Mouse (Mus musculus) monocyte, adult 2 months (primary cell): Measurements from ENCODE around the gene Ccdc9.
A peak's percentile ranks its signal among the peaks of the same experiment; 100 is the strongest.
"Not testable (repeated sequence)": the region's sequence is repeated elsewhere in the genome, so short reads cannot be mapped to it uniquely, and the experiment has no call there.

ENCODE experiments used
- DNase-seq, 2 experiments: peaks; one replicate each; pipeline ENCODE4 v3.0.0; 2022; ENCODE audit warnings: low spot score in 2 of 2, low read depth in 1 of 2

The Ccdc9 gene

GRCm38 (mm10) chr7:16273081-16273765 lies 13.4 kb downstream of the Ccdc9 start, which contains the start of gene Inafm1:
TSS of gene Inafm1 (minus strand) at chr7:16273617.
- peak in 1 of 2 experiments; percentile 65 for DNase-seq

GRCm38 (mm10) chr7:16272681-16273080 lies 13.9 kb downstream of the Ccdc9 start:
- DNase-seq = no peak

- no peak for DNase-seq
These were observed 15.5 kb downstream of the Ccdc9 start for GRCm38 (mm10) chr7:16271139-16271538.

- not testable (repeated sequence) for DNase-seq
These were observed 20.0 kb downstream of the Ccdc9 start for GRCm38 (mm10) chr7:16266593-16266992.

GRCm38 (mm10) chr7:16265856-16266255 lies 20.7 kb downstream of the Ccdc9 start:
- no peak for DNase-seq

GRCm38 (mm10) chr7:16263843-16264242 lies 22.8 kb downstream of the Ccdc9 start:
- no peak for DNase-seq

- DNase-seq = peak in 1 of 2 experiments; percentile 70
These were observed 23.4 kb downstream of the Ccdc9 start for GRCm38 (mm10) chr7:16263015-16263787.

- DNase-seq = no peak
These were observed 25.5 kb downstream of the Ccdc9 start for GRCm38 (mm10) chr7:16261097-16261496.

GRCm38 (mm10) chr7:16259110-16259590 lies 27.4 kb downstream of the Ccdc9 start, which contains the start of gene C5ar1:
TSS of gene C5ar1 (minus strand) at chr7:16259540.
- no peak for DNase-seq

GRCm38 (mm10) chr7:16257830-16258229 lies 28.8 kb downstream of the Ccdc9 start:
- peak in 1 of 2 experiments; percentile 76 for DNase-seq

GRCm38 (mm10) chr7:16255963-16256362 lies 30.6 kb downstream of the Ccdc9 start:
- DNase-seq = not testable (repeated sequence)

GRCm38 (mm10) chr7:16254195-16254594 lies 32.4 kb downstream of the Ccdc9 start:
- DNase-seq = peak in 1 of 2 experiments; percentile 55

GRCm38 (mm10) chr7:16250687-16251086 lies 35.9 kb downstream of the Ccdc9 start:
- DNase-seq = no peak

GRCm38 (mm10) chr7:16245958-16246357 lies 40.6 kb downstream of the Ccdc9 start:
- DNase-seq = no peak

- DNase-seq = peak in 1 of 2 experiments; percentile 46
These were observed 42.5 kb downstream of the Ccdc9 start, which contains the start of gene C5ar2 for GRCm38 (mm10) chr7:16244067-16244466. TSS of gene C5ar2 (minus strand) at chr7:16244154.

- no peak for DNase-seq
These were observed 44.4 kb downstream of the Ccdc9 start for GRCm38 (mm10) chr7:16242198-16242597.

- no peak for DNase-seq
These were observed 44.8 kb downstream of the Ccdc9 start for GRCm38 (mm10) chr7:16241787-16242186.

GRCm38 (mm10) chr7:16240978-16241303 lies 45.7 kb downstream of the Ccdc9 start:
- no peak for DNase-seq

- no peak for DNase-seq
These were observed 46.2 kb downstream of the Ccdc9 start for GRCm38 (mm10) chr7:16240281-16240977.

- peak in 1 of 2 experiments; percentile 25 for DNase-seq
These were observed 47.0 kb downstream of the Ccdc9 start for GRCm38 (mm10) chr7:16239554-16239997.

- no peak for DNase-seq
These were observed 56.7 kb downstream of the Ccdc9 start for GRCm38 (mm10) chr7:16229869-16230268.
